ENCODE assay signal across 8 mouse cellular contexts in genomic region chr4:143238241-143239031, GRCm38 (mm10). TPM values are rescaled to one million over a fixed set of nuclear protein-coding genes. Genes with fewer than 3 reads are reported as not detected.
DNase-seq lines count a peak whose midpoint lies in the region; ATAC-seq and TF ChIP-seq lines count a peak whose summit lies in the region.

No protein-coding gene starts in this region.

- H3K27me3 ChIP-seq in forebrain, embryonic 11.5 days (ENCODE audit: control insufficient read depth, insufficient read depth, low read length), result no peaks in the 10 kb centered on the region
- H3K27me3 ChIP-seq in forebrain, embryonic 15.5 days, result no peaks in the 10 kb centered on the region
- no peaks in the 10 kb centered on the region for H3K27me3 ChIP-seq in heart, embryonic 12.5 days (replicated peaks)
- H3K27me3 ChIP-seq in lung, postnatal 0 days (replicated peaks; ENCODE audit: insufficient read depth, low read length), result no peaks in the 10 kb centered on the region

- H3K4me1 ChIP-seq in forebrain, embryonic 11.5 days (replicated peaks; ENCODE audit: control insufficient read depth, insufficient read depth, low read length), result no peaks in the 10 kb centered on the region
- peaks cover 5% of the 10 kb centered on the region for H3K4me1 ChIP-seq in forebrain, embryonic 15.5 days
- H3K4me1 ChIP-seq in heart, embryonic 12.5 days (replicated peaks), result peaks cover 5% of the 10 kb centered on the region; the same call in 1 of the 2 replicates
- no peaks in the 10 kb centered on the region for H3K4me1 ChIP-seq in lung, postnatal 0 days (ENCODE audit: insufficient read depth, low read depth, low read length)

- H3K4me2 ChIP-seq in forebrain, embryonic 11.5 days (ENCODE audit: low read depth, low read length, severe bottlenecking), result no peak overlapping the region
- no peak overlapping the region; the same call in 1 of the 2 replicates for H3K4me2 ChIP-seq in forebrain, embryonic 15.5 days (replicated peaks)
- H3K4me2 ChIP-seq in heart, embryonic 12.5 days, result peak overlapping the region; percentile 57
- H3K4me2 ChIP-seq in lung, postnatal 0 days (replicated peaks; ENCODE audit: low read depth, low read length), result peak overlapping the region; percentile 40; the same call in 1 of the 2 replicates

- H3K27ac ChIP-seq in forebrain, embryonic 11.5 days (ENCODE audit: low read depth, low read length), result no peak overlapping the region
- H3K27ac ChIP-seq in forebrain, embryonic 15.5 days (replicated peaks), result no peak overlapping the region
- H3K27ac ChIP-seq in heart, embryonic 12.5 days (ENCODE audit: poor library complexity, severe bottlenecking), result no peak overlapping the region
- no peak overlapping the region for H3K27ac ChIP-seq in lung, postnatal 0 days (ENCODE audit: low read length)

- peak; percentile 83 for TF ChIP-seq CTCF in lung, postnatal 0 days (IDR thresholded peaks at IDR 0.05)

- H3K36me3 ChIP-seq in forebrain, embryonic 11.5 days (ENCODE audit: control insufficient read depth, insufficient read depth, low read length), result no peaks in the 10 kb centered on the region
- H3K36me3 ChIP-seq in forebrain, embryonic 15.5 days, result no peaks in the 10 kb centered on the region
- H3K36me3 ChIP-seq in heart, embryonic 12.5 days, result no peaks in the 10 kb centered on the region
- H3K36me3 ChIP-seq in lung, postnatal 0 days (ENCODE audit: insufficient read depth, low read length), result no peaks in the 10 kb centered on the region

- peaks cover 3% of the 10 kb centered on the region; the same call in 1 of the 2 replicates for H3K9me3 ChIP-seq in forebrain, embryonic 11.5 days (ENCODE audit: control insufficient read depth, low read length)
- no peaks in the 10 kb centered on the region for H3K9me3 ChIP-seq in forebrain, embryonic 15.5 days
- peaks cover 7% of the 10 kb centered on the region; the same call in 1 of the 2 replicates for H3K9me3 ChIP-seq in heart, embryonic 12.5 days (replicated peaks)
- H3K9me3 ChIP-seq in lung, postnatal 0 days (ENCODE audit: low read length), result no peaks in the 10 kb centered on the region

- ATAC-seq in forebrain, embryonic 11.5 days (replicated peaks; ENCODE audit: low FRiP score), result no peak
- ATAC-seq in forebrain, embryonic 15.5 days (replicated peaks), result no peak
- ATAC-seq in heart, embryonic 12.5 days (ENCODE audit: insufficient number of reproducible peaks, low FRiP score), result no peak
- ATAC-seq in lung, postnatal 0 days, result no peak

- no peak overlapping the region for H3K4me3 ChIP-seq in forebrain, embryonic 11.5 days (ENCODE audit: low read depth, low read length)
- no peak overlapping the region for H3K4me3 ChIP-seq in forebrain, embryonic 15.5 days
- H3K4me3 ChIP-seq in heart, embryonic 12.5 days, result peak overlapping the region; percentile 13; the same call in 1 of the 2 replicates
- H3K4me3 ChIP-seq in lung, postnatal 0 days (ENCODE audit: low read depth, low read length), result no peak overlapping the region

- WGBS in forebrain, embryonic 11.5 days, result 26% methylated on average over 23 of the region's 23 CpGs
- 26% methylated on average over 23 of the region's 23 CpGs for WGBS in forebrain, embryonic 15.5 days
- 16% methylated on average over 23 of the region's 23 CpGs for WGBS in heart, embryonic 12.5 days
- 19% methylated on average over 23 of the region's 23 CpGs for WGBS in lung, postnatal 0 days

- no peak overlapping the region for H3K9ac ChIP-seq in forebrain, embryonic 11.5 days (ENCODE audit: low read length)
- no peak overlapping the region for H3K9ac ChIP-seq in forebrain, embryonic 15.5 days (replicated peaks)
- H3K9ac ChIP-seq in heart, embryonic 12.5 days, result no peak overlapping the region
- H3K9ac ChIP-seq in lung, postnatal 0 days (replicated peaks; ENCODE audit: low read depth), result no peak overlapping the region

- no peak for TF ChIP-seq EP300 in lung, postnatal 0 days (IDR thresholded peaks at IDR 0.05)

- DNase-seq in forebrain, embryonic 11.5 days (ENCODE audit: low spot score), result peak; percentile 76
- DNase-seq in ES-CJ7 (ENCODE audit: low read depth, low spot score), result peak; percentile 88
- peak; percentile 13 for DNase-seq in cerebellum, adult 9-11 months
- peak; percentile 27 to 72 for DNase-seq in kidney, postnatal 36 days
- peak; percentile 64 for DNase-seq in lung, postnatal 0 days (ENCODE audit: low spot score)
- DNase-seq in right cerebral cortex, postnatal 25 days, result peak; percentile 23

RNA-seq across cellular contexts. Expression of gene Prdm2, which starts 25.6 kb away (rescaled TPM):
- polyA plus RNA-seq in forebrain, embryonic 11.5 days (2014; fragmentation: Nextera tagmentation; extraction: Ambion mirVana), result 15.5 and 17.8 TPM in 2 replicates
- 16.9 and 18.4 TPM in 2 replicates for polyA plus RNA-seq in forebrain, embryonic 15.5 days (2015; fragmentation: Nextera tagmentation; extraction: Ambion mirVana)
- 10.4 and 11.6 TPM in 2 replicates for polyA plus RNA-seq in heart, embryonic 12.5 days (2016; fragmentation: Nextera tagmentation; extraction: Ambion mirVana)
- polyA plus RNA-seq in lung, postnatal 0 days (2015; fragmentation: Nextera tagmentation; extraction: Ambion mirVana), result 7.9 and 8.4 TPM in 2 replicates

Comparison
In these comparisons a context has a peak if more than half of its experiments do, and no peak if none do; other contexts are left out.
1. DNase-seq: peak in every context shown above with its lines; median percentile 88 in ES-CJ7; 76 in forebrain, embryonic 11.5 days; 64 in lung, postnatal 0 days; 50 in kidney, postnatal 36 days; 23 in right cerebral cortex, postnatal 25 days; 13 in cerebellum, adult 9-11 months.
2. H3K4me2 ChIP-seq: peak in heart, embryonic 12.5 days (single experiment) and lung, postnatal 0 days (single experiment); none in forebrain, embryonic 11.5 days (single experiment) and forebrain, embryonic 15.5 days (single experiment).